Mouse (Mus musculus): ENCODE measurements around the gene Cfap97. TPM values are rescaled to one million over a fixed set of nuclear protein-coding genes. Genes with fewer than 3 reads are reported as not detected.
"Not testable (repeated sequence)": the region's sequence is repeated elsewhere in the genome, so short reads cannot be mapped to it uniquely, and the experiment has no call there.

The Cfap97 gene
- polyA plus RNA-seq, 1 experiment from 2014 or later, result 21.9 TPM

- no peak for ATAC-seq (ENCODE audit: low FRiP score)
- Histone ChIP-seq H3K9ac (ENCODE audit: low read depth, low read length) (no peak overlapping the region), H3K4me3 (ENCODE audit: low read depth, low read length) (no peak overlapping the region), H3K27ac (ENCODE audit: low read depth, low read length) (no peak overlapping the region), H3K9me3 (ENCODE audit: control insufficient read depth, low read length) (no peaks in the 10 kb centered on the region), H3K27me3 (ENCODE audit: control insufficient read depth, insufficient read depth, low read length) (no peaks in the 10 kb centered on the region), H3K36me3 (ENCODE audit: control insufficient read depth, insufficient read depth, low read length) (no peaks in the 10 kb centered on the region), H3K4me2 (replicated peaks; ENCODE audit: low read depth, low read length) (no peak overlapping the region), H3K4me1 (replicated peaks; ENCODE audit: control insufficient read depth, insufficient read depth, low read length) (no peaks in the 10 kb centered on the region)
- 76% methylated on average over 3 of the region's 3 CpGs for WGBS
- DNase-seq (ENCODE audit: low spot score), result no peak
Measured at GRCm38 (mm10) chr8:46225501-46225900, 73.9 kb downstream of the Cfap97 start.

- Histone ChIP-seq H3K27ac (ENCODE audit: low read depth, low read length) (no peak overlapping the region), H3K27me3 (ENCODE audit: control insufficient read depth, insufficient read depth, low read length) (no peaks in the 10 kb centered on the region), H3K4me2 (replicated peaks; ENCODE audit: low read depth, low read length) (no peak overlapping the region), H3K9ac (ENCODE audit: low read depth, low read length) (no peak overlapping the region), H3K4me3 (ENCODE audit: low read depth, low read length) (no peak overlapping the region), H3K9me3 (ENCODE audit: control insufficient read depth, low read length) (no peaks in the 10 kb centered on the region), H3K4me1 (replicated peaks; ENCODE audit: control insufficient read depth, insufficient read depth, low read length) (no peaks in the 10 kb centered on the region), H3K36me3 (ENCODE audit: control insufficient read depth, insufficient read depth, low read length) (no peaks in the 10 kb centered on the region)
- WGBS, result 84% methylated on average over 5 of the region's 5 CpGs
- DNase-seq (ENCODE audit: low spot score), result no peak
- no peak for ATAC-seq (ENCODE audit: low FRiP score)
Measured at GRCm38 (mm10) chr8:46226622-46227021, 75.1 kb downstream of the Cfap97 start.

- not testable (repeated sequence) for H3K9me3 ChIP-seq (ENCODE audit: control insufficient read depth, low read length); H3K36me3 ChIP-seq (ENCODE audit: control insufficient read depth, insufficient read depth, low read length); ATAC-seq (ENCODE audit: low FRiP score); H3K4me3 ChIP-seq (ENCODE audit: low read depth, low read length); H3K27me3 ChIP-seq (ENCODE audit: control insufficient read depth, insufficient read depth, low read length); H3K4me2 ChIP-seq (replicated peaks; ENCODE audit: low read depth, low read length); H3K27ac ChIP-seq (ENCODE audit: low read depth, low read length); H3K9ac ChIP-seq (ENCODE audit: low read depth, low read length); H3K4me1 ChIP-seq (replicated peaks; ENCODE audit: control insufficient read depth, insufficient read depth, low read length); DNase-seq (ENCODE audit: low spot score)
- 72% methylated on average over 7 of the region's 7 CpGs for WGBS
Measured at GRCm38 (mm10) chr8:46231968-46232367, 80.4 kb downstream of the Cfap97 start.

GRCm38 (mm10) chr8:46232798-46233197 is 81.2 kb downstream of the Cfap97 start:
- ATAC-seq (ENCODE audit: low FRiP score), result no peak
- WGBS, result 61% methylated on average over 8 of the region's 8 CpGs

DNA sequence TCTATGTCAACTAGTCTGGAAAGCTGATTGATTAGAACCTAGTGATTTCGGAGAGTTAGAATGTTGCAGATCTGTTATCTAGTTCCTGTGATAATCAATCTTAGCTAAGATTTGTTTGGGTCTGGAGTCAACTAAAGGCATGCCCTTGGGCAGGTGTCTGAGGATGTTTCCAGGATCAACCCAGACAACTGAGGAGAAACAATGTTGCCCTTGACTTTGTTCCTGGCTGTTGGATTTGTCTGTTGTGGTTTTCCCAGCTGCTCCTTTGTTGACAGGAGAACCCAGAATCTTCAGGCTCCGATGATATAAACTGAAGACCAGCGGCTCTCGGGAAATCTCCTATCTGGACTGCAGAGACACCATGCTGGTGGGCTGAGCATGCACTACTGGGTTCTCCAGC is 83.2 kb downstream of the Cfap97 start:
- H3K4me2 ChIP-seq (replicated peaks; ENCODE audit: low read depth, low read length), result no peak overlapping the region
- 82% methylated on average over 4 of the region's 4 CpGs for WGBS
- no peak overlapping the region for H3K4me3 ChIP-seq (ENCODE audit: low read depth, low read length)
- no peaks in the 10 kb centered on the region for H3K9me3 ChIP-seq (ENCODE audit: control insufficient read depth, low read length)
- DNase-seq (ENCODE audit: low spot score) (no peak), ATAC-seq (ENCODE audit: low FRiP score) (no peak)
- H3K27ac ChIP-seq (ENCODE audit: low read depth, low read length), result no peak overlapping the region
- no peaks in the 10 kb centered on the region for H3K36me3 ChIP-seq (ENCODE audit: control insufficient read depth, insufficient read depth, low read length)
- H3K4me1 ChIP-seq (replicated peaks; ENCODE audit: control insufficient read depth, insufficient read depth, low read length), result no peaks in the 10 kb centered on the region
- H3K9ac ChIP-seq (ENCODE audit: low read depth, low read length), result no peak overlapping the region
- H3K27me3 ChIP-seq (ENCODE audit: control insufficient read depth, insufficient read depth, low read length), result no peaks in the 10 kb centered on the region; the same call in 1 of the 2 replicates

More at GRCm38 (mm10) chr8:46232798-46233197, 81.2 kb downstream of the Cfap97 start:
- H3K27ac ChIP-seq (ENCODE audit: low read depth, low read length), result no peak overlapping the region
- no peak overlapping the region for H3K4me2 ChIP-seq (replicated peaks; ENCODE audit: low read depth, low read length)
- H3K36me3 ChIP-seq (ENCODE audit: control insufficient read depth, insufficient read depth, low read length), result no peaks in the 10 kb centered on the region
- no peaks in the 10 kb centered on the region for H3K9me3 ChIP-seq (ENCODE audit: control insufficient read depth, low read length)
- DNase-seq (ENCODE audit: low spot score), result no peak
- no peak overlapping the region for H3K4me3 ChIP-seq (ENCODE audit: low read depth, low read length)
- no peaks in the 10 kb centered on the region for H3K4me1 ChIP-seq (replicated peaks; ENCODE audit: control insufficient read depth, insufficient read depth, low read length)
- no peaks in the 10 kb centered on the region for H3K27me3 ChIP-seq (ENCODE audit: control insufficient read depth, insufficient read depth, low read length)
- H3K9ac ChIP-seq (ENCODE audit: low read depth, low read length), result no peak overlapping the region

GRCm38 (mm10) chr8:46236441-46237223 is 85.1 kb downstream of the Cfap97 start:
- 60% methylated on average over 7 of the region's 7 CpGs for WGBS
- no peak for ATAC-seq (ENCODE audit: low FRiP score)
- DNase-seq (ENCODE audit: low spot score), result no peak

DNA sequence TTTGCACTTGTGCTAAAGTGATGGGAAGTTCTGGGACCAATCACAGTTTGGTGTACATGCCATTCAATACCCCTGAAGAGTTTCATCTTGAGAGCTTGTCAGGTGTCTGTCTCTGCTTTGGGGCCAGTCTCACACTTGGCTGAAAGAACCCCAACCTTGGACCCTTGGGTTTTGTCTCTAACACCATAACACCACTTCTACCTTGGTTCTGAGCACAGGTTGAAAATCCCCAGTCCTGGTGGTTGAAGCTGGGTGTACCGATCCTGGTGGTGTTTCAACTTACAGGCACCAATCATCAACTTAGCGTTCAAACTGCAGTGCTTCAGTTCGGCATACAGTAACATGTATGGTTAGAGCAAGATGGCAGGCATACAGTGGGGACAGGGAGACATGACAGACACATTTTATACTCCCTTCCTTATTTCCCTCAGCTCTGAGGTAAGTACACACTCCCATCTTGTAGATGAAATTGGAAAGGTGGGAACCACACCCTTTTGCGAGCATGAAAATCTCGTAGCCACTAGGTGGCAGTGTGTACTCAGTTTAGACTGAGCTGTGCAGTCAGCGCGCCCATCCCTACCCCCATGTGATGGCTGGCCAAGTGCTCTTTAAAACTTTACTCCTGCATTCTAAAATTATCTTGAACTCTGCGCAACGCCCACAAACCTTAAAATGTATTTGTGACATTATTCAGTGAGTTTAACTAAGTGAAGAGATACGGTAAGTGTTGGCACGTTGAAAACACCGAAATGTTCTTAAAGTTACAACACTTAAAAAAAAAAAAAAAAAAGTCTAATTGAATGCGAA is 90.2 kb downstream of the Cfap97 start:
- Histone ChIP-seq H3K4me2 (replicated peaks; ENCODE audit: low read depth, low read length) (no peak overlapping the region), H3K4me3 (ENCODE audit: low read depth, low read length) (no peak overlapping the region), H3K9me3 (ENCODE audit: control insufficient read depth, low read length) (no peaks in the 10 kb centered on the region), H3K9ac (ENCODE audit: low read depth, low read length) (no peak overlapping the region), H3K27ac (ENCODE audit: low read depth, low read length) (no peak overlapping the region), H3K27me3 (ENCODE audit: control insufficient read depth, insufficient read depth, low read length) (peaks cover 9% of the 10 kb centered on the region), H3K4me1 (replicated peaks; ENCODE audit: control insufficient read depth, insufficient read depth, low read length) (0 out of 2 replicates have a peak, but pooled peaks cover 2% of the 10 kb centered on the region), H3K36me3 (ENCODE audit: control insufficient read depth, insufficient read depth, low read length) (no peaks in the 10 kb centered on the region)
- peak; percentile 88 for DNase-seq (ENCODE audit: low spot score)
- ATAC-seq (ENCODE audit: low FRiP score), result peak; percentile 60; the same call in 1 of the 2 replicates
- 34% methylated on average over 13 of the region's 13 CpGs for WGBS

More at GRCm38 (mm10) chr8:46236441-46237223, 85.1 kb downstream of the Cfap97 start:
- Histone ChIP-seq H3K9ac (ENCODE audit: low read depth, low read length) (no peak overlapping the region), H3K4me3 (ENCODE audit: low read depth, low read length) (no peak overlapping the region), H3K4me1 (replicated peaks; ENCODE audit: control insufficient read depth, insufficient read depth, low read length) (no peaks in the 10 kb centered on the region), H3K27me3 (ENCODE audit: control insufficient read depth, insufficient read depth, low read length) (no peaks in the 10 kb centered on the region; the same call in 1 of the 2 replicates), H3K36me3 (ENCODE audit: control insufficient read depth, insufficient read depth, low read length) (no peaks in the 10 kb centered on the region), H3K9me3 (ENCODE audit: control insufficient read depth, low read length) (no peaks in the 10 kb centered on the region), H3K27ac (ENCODE audit: low read depth, low read length) (no peak overlapping the region), H3K4me2 (replicated peaks; ENCODE audit: low read depth, low read length) (no peak overlapping the region)

DNA sequence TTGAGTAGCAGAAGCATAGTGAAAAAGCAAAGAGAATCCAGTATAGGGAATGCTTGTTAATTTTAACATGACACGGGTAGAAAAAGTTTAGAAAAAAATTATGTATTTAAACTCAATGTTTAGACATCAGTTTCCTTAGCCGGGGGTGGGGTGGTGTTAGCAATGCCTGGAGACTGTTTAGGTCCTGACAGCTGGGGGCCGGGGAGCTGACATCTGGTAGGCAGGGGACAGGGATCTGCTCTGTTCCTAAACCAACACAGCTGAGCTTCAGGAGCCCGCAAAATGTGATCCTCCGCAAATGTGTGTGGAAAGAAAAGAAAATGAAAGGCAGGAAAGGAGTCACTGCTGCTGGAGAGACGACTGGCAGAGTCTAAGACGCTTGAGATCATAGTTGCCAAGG is 91.4 kb downstream of the Cfap97 start:
- 40% methylated on average over 7 of the region's 7 CpGs for WGBS
- Histone ChIP-seq H3K9me3 (ENCODE audit: control insufficient read depth, low read length) (no peaks in the 10 kb centered on the region), H3K4me3 (ENCODE audit: low read depth, low read length) (no peak overlapping the region), H3K4me1 (replicated peaks; ENCODE audit: control insufficient read depth, insufficient read depth, low read length) (0 out of 2 replicates have a peak, but pooled peaks cover 2% of the 10 kb centered on the region), H3K27ac (ENCODE audit: low read depth, low read length) (no peak overlapping the region), H3K4me2 (replicated peaks; ENCODE audit: low read depth, low read length) (no peak overlapping the region), H3K27me3 (ENCODE audit: control insufficient read depth, insufficient read depth, low read length) (peaks cover 13% of the 10 kb centered on the region), H3K9ac (ENCODE audit: low read depth, low read length) (no peak overlapping the region), H3K36me3 (ENCODE audit: control insufficient read depth, insufficient read depth, low read length) (no peaks in the 10 kb centered on the region)
- ATAC-seq (ENCODE audit: low FRiP score) (no peak), DNase-seq (ENCODE audit: low spot score) (no peak)

All from hindbrain, embryonic 11.5 days (tissue).